13 mouse cellular contexts compared by ENCODE assay signal in the genomic region with DNA sequence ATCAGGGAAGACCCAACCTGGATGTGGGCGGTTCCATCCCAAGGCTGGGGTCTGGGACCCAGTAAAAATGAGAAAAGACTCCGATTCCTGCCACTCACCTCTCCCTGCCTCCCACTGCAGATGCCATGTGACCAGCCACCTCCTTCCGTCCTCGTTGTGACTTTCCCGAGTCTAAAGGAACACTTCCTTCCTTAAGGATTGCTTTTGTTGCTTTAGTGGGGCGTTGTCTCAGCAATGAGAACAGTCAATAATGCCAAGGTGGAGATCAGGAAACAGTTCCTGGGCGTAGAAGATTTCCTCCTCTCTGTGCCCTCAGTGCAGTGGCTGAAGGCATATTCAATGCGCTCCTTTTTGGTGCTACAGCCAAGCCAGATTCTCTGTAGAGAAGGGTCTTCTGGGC. TPM values are rescaled to one million over a fixed set of nuclear protein-coding genes. Genes with fewer than 3 reads are reported as not detected.
DNase-seq lines count a peak whose midpoint lies in the region; ATAC-seq and TF ChIP-seq lines count a peak whose summit lies in the region.
"Had no signal": no experiment of that assay in that cellular context is flagged by ENCODE, and none has a peak within 500 bp of the region (broad histone marks: within the 10 kb centered on the region; RNA-seq: fewer than 3 reads in every experiment).

No protein-coding gene starts in this region.

- no peak overlapping the region for H3K27ac ChIP-seq in lung, embryonic 14.5 days (ENCODE audit: low read depth)
- H3K27ac ChIP-seq in stomach, postnatal 0 days (replicated peaks): peak overlapping the region; percentile 90
- H3K27ac ChIP-seq: hindbrain, embryonic 15.5 days had no signal

- TF ChIP-seq CTCF in lung, embryonic 14.5 days (IDR thresholded peaks at IDR 0.05; ENCODE audit: low read depth): no peak
- TF ChIP-seq CTCF in stomach, postnatal 0 days (IDR thresholded peaks at IDR 0.05; ENCODE audit: low read depth): no peak

- no peak overlapping the region for H3K4me3 ChIP-seq in lung, embryonic 14.5 days (ENCODE audit: low read depth, low read length)
- no peak overlapping the region for H3K4me3 ChIP-seq in stomach, postnatal 0 days (ENCODE audit: low read depth, low read length)
- H3K4me3 ChIP-seq: hindbrain, embryonic 15.5 days had no signal

- no peaks in the 10 kb centered on the region for H3K27me3 ChIP-seq in lung, embryonic 14.5 days (ENCODE audit: insufficient read depth, low read length)
- no peaks in the 10 kb centered on the region for H3K27me3 ChIP-seq in stomach, postnatal 0 days (ENCODE audit: control insufficient read depth, insufficient read depth, low read length)
- H3K27me3 ChIP-seq: hindbrain, embryonic 15.5 days had no signal

- no peak for TF ChIP-seq EP300 in stomach, postnatal 0 days (optimal IDR thresholded peaks at IDR 0.05)

- H3K4me1 ChIP-seq in lung, embryonic 14.5 days (ENCODE audit: insufficient read depth): no peaks in the 10 kb centered on the region
- H3K4me1 ChIP-seq in stomach, postnatal 0 days (replicated peaks; ENCODE audit: control insufficient read depth, insufficient read depth): no peaks in the 10 kb centered on the region

- H3K9me3 ChIP-seq in lung, embryonic 14.5 days (ENCODE audit: low read depth, low read length): no peaks in the 10 kb centered on the region
- H3K9me3 ChIP-seq in stomach, postnatal 0 days (ENCODE audit: control insufficient read depth, low read length): no peaks in the 10 kb centered on the region
- H3K9me3 ChIP-seq: hindbrain, embryonic 15.5 days had no signal

- no peak for ATAC-seq in lung, embryonic 14.5 days (ENCODE audit: insufficient read depth)
- ATAC-seq in stomach, postnatal 0 days (ENCODE audit: low FRiP score, low TSS enrichment): peak; percentile 76

- DNase-seq in heart, adult 9 months (ENCODE audit: low spot score in 2 of 2): peak; percentile 40 to 67
- DNase-seq in heart, postnatal 4 days: no peak
- peak; percentile 33 for DNase-seq in urinary bladder, postnatal 14 days (ENCODE audit: low spot score)
- no peak for DNase-seq in urinary bladder, postnatal 25 days (ENCODE audit: low spot score)
- peak; percentile 13 for DNase-seq in lung, embryonic 14.5 days
- DNase-seq in stomach, postnatal 0 days (ENCODE audit: low spot score): peak; percentile 74
- DNase-seq in right cerebral cortex, postnatal 4 days: no peak
- no peak for DNase-seq in thymus, postnatal 36 days
- DNase-seq: adrenal gland, adult 2 months; B cell, adult 2 months; cerebellum, adult 11 months; left cerebral cortex, postnatal 4 days had no signal

- H3K4me2 ChIP-seq in lung, embryonic 14.5 days: no peak overlapping the region
- no peak overlapping the region for H3K4me2 ChIP-seq in stomach, postnatal 0 days (replicated peaks; ENCODE audit: low read depth)
- H3K4me2 ChIP-seq: hindbrain, embryonic 15.5 days had no signal

- 67% methylated on average over 8 of the region's 8 CpGs for WGBS in lung, embryonic 14.5 days
- WGBS in stomach, postnatal 0 days: 57% methylated on average over 8 of the region's 8 CpGs

- H3K36me3 ChIP-seq in lung, embryonic 14.5 days (ENCODE audit: insufficient read depth): peaks cover 4% of the 10 kb centered on the region; the same call in 1 of the 2 replicates
- peaks cover 6% of the 10 kb centered on the region; the same call in 1 of the 2 replicates for H3K36me3 ChIP-seq in stomach, postnatal 0 days (ENCODE audit: control insufficient read depth, insufficient read depth, low read length)
- H3K36me3 ChIP-seq: hindbrain, embryonic 15.5 days had no signal

- H3K9ac ChIP-seq in lung, embryonic 14.5 days: no peak overlapping the region
- peak overlapping the region; percentile 24; the same call in 1 of the 2 replicates for H3K9ac ChIP-seq in stomach, postnatal 0 days (ENCODE audit: low read length)
- H3K9ac ChIP-seq: hindbrain, embryonic 15.5 days had no signal

RNA-seq across cellular contexts. Expression of gene Ick, which starts 12.4 kb away (rescaled TPM):
- 10 to 100 TPM; 23.9 to 24.0 TPM for total RNA-seq in heart, postnatal 4 days (2021)
- polyA plus RNA-seq in lung, embryonic 14.5 days (2014; fragmentation: Nextera tagmentation; extraction: Ambion mirVana): 22.9 and 23.2 TPM in 2 replicates
- polyA plus RNA-seq in stomach, postnatal 0 days (2015; fragmentation: Nextera tagmentation; extraction: Ambion mirVana): 28.5 and 31.3 TPM in 2 replicates

RNA-seq across cellular contexts. Expression of gene Fbxo9, which starts 12.5 kb away (rescaled TPM):
- 10 to 100 TPM; 67.6 to 72.3 TPM for total RNA-seq in heart, postnatal 4 days (2021)
- polyA plus RNA-seq in lung, embryonic 14.5 days (2014; fragmentation: Nextera tagmentation; extraction: Ambion mirVana): 40.5 and 41.8 TPM in 2 replicates
- 41.0 and 44.5 TPM in 2 replicates for polyA plus RNA-seq in stomach, postnatal 0 days (2015; fragmentation: Nextera tagmentation; extraction: Ambion mirVana)

Comparison
In these comparisons a context has a peak if more than half of its experiments do, and no peak if none do; other contexts are left out.
1. DNase-seq: peak in heart, adult 9 months (2 of 2), urinary bladder, postnatal 14 days (single experiment), lung, embryonic 14.5 days (single experiment) and stomach, postnatal 0 days (single experiment); none in heart, postnatal 4 days (single experiment), urinary bladder, postnatal 25 days (single experiment), right cerebral cortex, postnatal 4 days (single experiment) and thymus, postnatal 36 days (0 of 2).